Mouse (Mus musculus) forebrain, postnatal 0 days (tissue): ENCODE measurements at regions not wholly inside any gene's neighbourhood (a gene's known extent, or its start where the extent isn't known, plus 50 kb on each side); places are given as distances from the start of the nearest gene placed in this dataset.
A peak's percentile ranks its signal among the peaks of the same experiment; 100 is the strongest.
"Not testable (repeated sequence)": the region's sequence is repeated elsewhere in the genome, so short reads cannot be mapped to it uniquely, and the experiment has no call there.

Experiments
- ATAC-seq: fragments of 200-750 bp; cut with Nextera tagmentation; 2 replicates; pipeline ENCODE4 v1.8.0; 2017; ENCODE audit warnings: mild to moderate bottlenecking, moderate library complexity
- DNase-seq: peaks from one replicate; pipeline ENCODE4 v3.0.0-alpha.2; 2015
- H3K27ac ChIP-seq: fragments of 300-500 bp; sonication (generic); 2 replicates; pipeline ENCODE4 v1.5.1; 2014; ENCODE audit warnings: low read depth, mild to moderate bottlenecking, antibody characterized with exemption, low read length, moderate library complexity, mixed read lengths
- H3K27me3 ChIP-seq: fragments of 300-500 bp; sonication (generic); 2 replicates; pipeline ENCODE4 v1.6.1; 2014; ENCODE audit warnings: mild to moderate bottlenecking, low read length, mixed read lengths; ENCODE audit not compliant: insufficient read depth
- H3K36me3 ChIP-seq: fragments of 300-500 bp; sonication (generic); 2 replicates; pipeline ENCODE4 v1.6.1; 2014; ENCODE audit warnings: mild to moderate bottlenecking, moderate library complexity; ENCODE audit not compliant: insufficient read depth
- H3K4me1 ChIP-seq: fragments of 300-500 bp; sonication (generic); 2 replicates; pipeline ENCODE4 v1.6.1; 2014; ENCODE audit warnings: antibody characterized with exemption; ENCODE audit not compliant: insufficient read depth
- H3K4me2 ChIP-seq: fragments of 300-500 bp; sonication (generic); 2 replicates; pipeline ENCODE4 v1.6.1; 2014; ENCODE audit warnings: low read depth, mild to moderate bottlenecking, moderate library complexity
- H3K4me3 ChIP-seq: fragments of 300-500 bp; sonication (generic); 2 replicates; pipeline ENCODE4 v1.5.1; 2014; ENCODE audit warnings: low read depth, low read length, mixed read lengths
- H3K9ac ChIP-seq: fragments of 300-500 bp; sonication (generic); 2 replicates; pipeline ENCODE4 v1.6.1; 2014; ENCODE audit warnings: mild to moderate bottlenecking
- H3K9me3 ChIP-seq: fragments of 300-500 bp; sonication (generic); 2 replicates; pipeline ENCODE4 v1.6.1; 2016; ENCODE audit warnings: low read length
- CTCF ChIP-seq: sonication (generic); IDR thresholded peaks from 2 replicates; pipeline ENCODE4 v1.5.1; 2016; ENCODE audit warnings: antibody characterized with exemption, control low read depth, low read depth
- WGBS: fragments of 180-500 bp; shearing (Covaris S2); extraction: QIAGEN DNeasy Blood & Tissue Kit; methylation state at CpG from one replicate; pipeline ENCODE4 v1.1.7; 2014; 5-methylcytosine and 5-hydroxymethylcytosine counted together

GRCm38 (mm10) chr3:20776128-20776963, 409.4 kb upstream of the Agtr1b start:
- Histone ChIP-seq H3K36me3 (no peaks in the 10 kb centered on the region), H3K4me3 (no peak overlapping the region), H3K4me1 (peaks cover 12% of the 10 kb centered on the region), H3K27ac (peak overlapping the region; percentile 85), H3K4me2 (no peak overlapping the region), H3K27me3 (no peaks in the 10 kb centered on the region), H3K9me3 (no peaks in the 10 kb centered on the region), H3K9ac (no peak overlapping the region)
- peak; percentile 77 for DNase-seq
- peak; percentile 95 for ATAC-seq
- no peak for TF ChIP-seq CTCF
- WGBS: 9% methylated on average over 4 of the region's 4 CpGs

- no peak overlapping the region for H3K4me3 ChIP-seq
- no peaks in the 10 kb centered on the region for H3K27me3 ChIP-seq
- peaks cover 3% of the 10 kb centered on the region; the same call in 1 of the 2 replicates for H3K4me1 ChIP-seq
- DNase-seq: no peak
- no peak for ATAC-seq
- H3K36me3 ChIP-seq: no peaks in the 10 kb centered on the region
- no peak overlapping the region for H3K9ac ChIP-seq
- H3K27ac ChIP-seq: no peak overlapping the region
- H3K9me3 ChIP-seq: no peaks in the 10 kb centered on the region
- H3K4me2 ChIP-seq: no peak overlapping the region
- WGBS: 49% methylated on average over 3 of the region's 3 CpGs
- no peak for TF ChIP-seq CTCF
Measured at GRCm38 (mm10) chr3:20734302-20734701, 367.3 kb upstream of the Agtr1b start.

- H3K27me3 ChIP-seq: no peaks in the 10 kb centered on the region
- no peaks in the 10 kb centered on the region for H3K9me3 ChIP-seq
- no peak overlapping the region for H3K4me2 ChIP-seq
- H3K36me3 ChIP-seq: no peaks in the 10 kb centered on the region
- DNase-seq (no peak), ATAC-seq (no peak)
- TF ChIP-seq CTCF: no peak
- H3K27ac ChIP-seq: no peak overlapping the region
- H3K4me3 ChIP-seq: no peak overlapping the region
- no peak overlapping the region for H3K9ac ChIP-seq
- H3K4me1 ChIP-seq: peaks cover 3% of the 10 kb centered on the region; the same call in 1 of the 2 replicates
Measured at GRCm38 (mm10) chr3:20732005-20732404, 365.0 kb upstream of the Agtr1b start.

- no peak for DNase-seq
- no peak for TF ChIP-seq CTCF
- no peak overlapping the region for H3K27ac ChIP-seq
- peaks cover 3% of the 10 kb centered on the region; the same call in 1 of the 2 replicates for H3K4me1 ChIP-seq
- no peaks in the 10 kb centered on the region for H3K9me3 ChIP-seq
- H3K4me2 ChIP-seq: no peak overlapping the region
- no peak overlapping the region for H3K4me3 ChIP-seq
- ATAC-seq: peak; percentile 50; the same call in 1 of the 2 replicates
- no peaks in the 10 kb centered on the region for H3K27me3 ChIP-seq
- no peak overlapping the region for H3K9ac ChIP-seq
- no peaks in the 10 kb centered on the region for H3K36me3 ChIP-seq
Measured at GRCm38 (mm10) chr3:20730481-20730880, 363.5 kb upstream of the Agtr1b start.

- not testable (repeated sequence) for ATAC-seq, H3K4me2 ChIP-seq
Measured at GRCm38 (mm10) chr3:20729776-20730175, 362.8 kb upstream of the Agtr1b start.

GRCm38 (mm10) chr3:20714671-20715070, 347.7 kb upstream of the Agtr1b start:
- ATAC-seq: no peak
- no peak overlapping the region for H3K4me2 ChIP-seq
- DNase-seq: no peak
- no peak overlapping the region for H3K27ac ChIP-seq
- H3K27me3 ChIP-seq: no peaks in the 10 kb centered on the region
- TF ChIP-seq CTCF: no peak
- 58% methylated on average over 1 of the region's 1 CpGs for WGBS
- H3K4me1 ChIP-seq: no peaks in the 10 kb centered on the region
- no peak overlapping the region for H3K4me3 ChIP-seq
- no peak overlapping the region for H3K9ac ChIP-seq
- no peaks in the 10 kb centered on the region for H3K9me3 ChIP-seq
- H3K36me3 ChIP-seq: no peaks in the 10 kb centered on the region

More at GRCm38 (mm10) chr3:20729776-20730175, 362.8 kb upstream of the Agtr1b start:
- not testable (repeated sequence) for H3K9me3 ChIP-seq, H3K9ac ChIP-seq, DNase-seq, H3K36me3 ChIP-seq, H3K4me3 ChIP-seq, H3K4me1 ChIP-seq, H3K27me3 ChIP-seq, H3K27ac ChIP-seq

GRCm38 (mm10) chr3:20709661-20710060, 342.7 kb upstream of the Agtr1b start:
- no peak for TF ChIP-seq CTCF
- ATAC-seq: no peak
- no peak for DNase-seq
- H3K4me2 ChIP-seq: no peak overlapping the region
- no peak overlapping the region for H3K9ac ChIP-seq
- no peak overlapping the region for H3K4me3 ChIP-seq
- no peaks in the 10 kb centered on the region for H3K4me1 ChIP-seq
- H3K27me3 ChIP-seq: no peaks in the 10 kb centered on the region
- 54% methylated on average over 2 of the region's 2 CpGs for WGBS
- H3K36me3 ChIP-seq: no peaks in the 10 kb centered on the region
- H3K9me3 ChIP-seq: no peaks in the 10 kb centered on the region
- no peak overlapping the region for H3K27ac ChIP-seq
